Mouse (Mus musculus) frontal cortex, adult (tissue): ENCODE measurements around the gene Pced1a.
A peak's percentile ranks its signal among the peaks of the same experiment; 100 is the strongest.

Experiments used
- ATAC-seq: cut with Nextera tagmentation; 2 replicates; pipeline ENCODE4 v1.9.2; 2017; ENCODE audit warnings: mild to moderate bottlenecking, moderate library complexity, mixed read lengths; ENCODE audit not compliant: low TSS enrichment

The Pced1a gene

DNA sequence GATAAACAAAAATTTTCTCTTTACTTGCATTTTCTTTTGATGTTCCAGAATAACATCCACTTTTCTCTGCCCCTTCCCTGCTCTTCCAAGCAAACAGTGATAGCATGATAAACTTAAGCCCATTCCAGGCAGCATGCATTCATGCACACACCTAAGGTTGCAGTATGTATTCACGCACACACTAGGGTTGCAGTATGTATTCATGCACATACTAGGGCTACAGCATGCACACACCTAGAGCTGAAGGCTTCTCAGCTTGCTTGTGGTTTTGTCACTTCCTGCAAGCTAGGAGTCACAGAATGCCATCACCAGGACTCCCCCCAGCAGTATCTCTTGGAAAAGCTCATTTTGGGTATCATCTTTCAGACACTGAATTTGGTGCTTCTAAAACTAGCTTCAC is 12.3 kb upstream of the Pced1a start:
- no peak for ATAC-seq

- ATAC-seq: peak; percentile 73; the same call in 1 of the 2 replicates
These were observed 8.7 kb upstream of the Pced1a start for GRCm38 (mm10) chr2:130433152-130433551.

GRCm38 (mm10) chr2:130432157-130432556 is 7.7 kb upstream of the Pced1a start:
- ATAC-seq: no peak

GRCm38 (mm10) chr2:130430484-130430883 is 6.0 kb upstream of the Pced1a start:
- ATAC-seq: no peak

GRCm38 (mm10) chr2:130429851-130430250 is 5.3 kb upstream of the Pced1a start:
- ATAC-seq: no peak

- no peak for ATAC-seq
These were observed 611 bp upstream of the Pced1a start for GRCm38 (mm10) chr2:130425112-130425511.

- peak; percentile 64 for ATAC-seq
These were observed 940 bp downstream of the Pced1a start for GRCm38 (mm10) chr2:130423397-130424125.

GRCm38 (mm10) chr2:130421781-130422620 is 2.5 kb downstream of the Pced1a start:
- ATAC-seq: no peak

GRCm38 (mm10) chr2:130414094-130414856 is 10.2 kb downstream of the Pced1a start:
- ATAC-seq: no peak

GRCm38 (mm10) chr2:130412775-130413174 is 11.7 kb downstream of the Pced1a start:
- no peak for ATAC-seq

- ATAC-seq: peak; percentile 93
These were observed 12.7 kb downstream of the Pced1a start for GRCm38 (mm10) chr2:130411558-130412495.

- ATAC-seq: no peak
These were observed 16.3 kb downstream of the Pced1a start for GRCm38 (mm10) chr2:130408194-130408593.

DNA sequence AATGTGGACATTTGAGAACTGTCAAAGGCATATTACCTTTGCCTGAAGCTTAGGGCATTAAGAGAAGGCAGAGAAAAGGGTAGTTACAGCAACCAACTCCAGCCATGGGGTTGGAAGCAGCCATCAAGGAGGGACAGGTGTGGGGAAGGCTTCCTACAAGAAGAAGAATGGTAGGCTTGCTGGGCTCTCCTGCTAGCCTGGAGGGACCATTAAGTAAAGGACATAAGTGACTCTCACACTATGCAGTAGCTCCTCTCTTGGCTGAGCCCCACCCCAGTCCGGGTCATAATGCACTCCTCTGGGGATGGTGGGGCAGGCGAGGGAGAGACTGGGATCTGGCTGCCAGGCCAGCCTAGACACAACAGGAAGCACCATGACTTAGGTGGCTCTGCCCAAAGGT is 18.3 kb downstream of the Pced1a start, which contains the start of gene Tmem239:
Gene Tmem239, plus strand, starts transcription at position 301 of the 400 bp plus-strand sequence.
- no peak for ATAC-seq

DNA sequence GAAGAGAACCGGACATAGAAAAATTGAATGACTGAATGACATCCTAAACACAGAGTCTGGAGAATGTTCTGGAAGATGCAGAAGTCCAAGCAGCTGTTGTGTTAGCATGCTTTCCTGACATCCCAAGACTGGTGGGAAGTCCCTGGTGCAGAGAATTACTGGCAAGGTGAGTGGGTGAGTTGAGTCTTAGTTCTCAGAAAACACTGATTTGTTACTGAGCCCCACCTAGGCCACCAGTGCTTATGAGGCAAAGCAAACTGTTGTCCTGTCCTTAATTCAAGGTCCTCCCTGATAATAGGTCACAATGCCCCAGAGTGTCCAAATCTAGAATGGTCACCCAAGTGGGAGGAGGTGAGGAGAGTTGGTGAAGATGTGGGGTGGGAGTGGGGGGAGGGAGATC is 19.6 kb downstream of the Pced1a start, which contains the start of the genes Gm28372 and 1700020A23Rik:
Gene Gm28372, plus strand, starts transcription at position 301 of the 400 bp plus-strand sequence.
Gene 1700020A23Rik, plus strand, starts transcription at position 321 of the 400 bp plus-strand sequence.
- ATAC-seq: no peak

- ATAC-seq: no peak
These were observed 22.6 kb downstream of the Pced1a start for GRCm38 (mm10) chr2:130401891-130402290.

GRCm38 (mm10) chr2:130400046-130400445 is 24.5 kb downstream of the Pced1a start:
- no peak for ATAC-seq

- peak; percentile 38; the same call in 1 of the 2 replicates for ATAC-seq
These were observed 26.4 kb downstream of the Pced1a start for GRCm38 (mm10) chr2:130398091-130398490.

DNA sequence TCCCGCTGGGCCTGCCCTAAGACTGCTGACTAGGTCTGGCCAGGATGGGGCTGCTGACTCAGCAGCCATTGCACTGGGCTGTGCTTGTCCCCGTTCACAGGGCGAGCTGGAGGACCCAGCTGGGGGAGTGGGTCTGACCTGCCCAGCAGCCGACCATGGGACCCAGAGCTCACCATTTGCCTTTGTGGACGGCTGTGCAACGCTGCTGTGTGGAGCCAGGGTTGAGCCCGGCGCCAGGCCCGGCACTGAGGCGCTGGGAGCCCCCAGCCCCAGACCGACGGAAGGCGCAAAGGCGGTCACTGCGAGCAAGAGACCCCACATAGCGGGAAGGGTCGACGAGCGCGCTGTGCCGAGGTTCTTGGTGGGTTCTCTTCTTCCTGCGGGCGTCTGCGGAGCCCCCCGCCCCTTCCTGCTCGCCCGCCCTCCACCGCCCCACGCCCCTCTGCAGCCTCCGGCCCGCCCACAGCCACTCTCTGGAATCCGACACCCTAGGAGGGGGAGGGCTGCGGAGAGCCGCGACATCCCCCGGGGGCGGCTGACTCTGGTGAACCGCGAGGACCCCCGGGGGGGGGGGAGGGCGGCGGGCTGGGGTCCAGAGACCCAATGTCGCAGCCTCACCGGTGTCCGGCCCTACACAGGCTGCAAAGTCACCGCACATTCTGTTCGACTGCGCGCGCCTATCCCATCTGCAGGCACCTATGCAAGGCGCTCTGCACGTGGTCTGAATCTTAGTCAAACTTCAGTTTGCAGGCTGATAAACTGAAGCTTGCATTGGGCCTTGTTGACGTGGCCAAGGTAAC is 27.1 kb downstream of the Pced1a start, which contains the start of gene Cpxm1:
Gene Cpxm1, minus strand, starts transcription at position 389 of the 800 bp plus-strand sequence.
- peak; percentile 9; the same call in 1 of the 2 replicates for ATAC-seq

DNA sequence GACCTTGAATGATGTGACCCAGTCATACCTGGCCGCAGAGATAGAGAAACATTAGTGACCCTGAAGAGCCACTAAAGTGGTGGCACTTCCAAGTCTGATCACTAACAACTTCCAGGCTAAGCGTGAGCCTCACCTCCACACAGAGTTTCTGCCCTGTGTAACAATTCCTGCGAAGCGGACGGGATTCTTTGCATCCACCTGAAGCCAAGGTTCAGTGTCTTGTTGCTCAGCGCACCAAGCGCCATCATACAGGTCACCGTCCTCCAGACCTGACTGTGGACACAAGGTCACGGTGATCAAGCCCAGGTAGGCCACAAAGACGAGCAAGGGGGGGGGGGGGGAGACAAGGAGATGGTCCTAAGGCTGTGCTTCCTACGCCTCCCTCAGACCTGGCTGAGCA is 28.8 kb downstream of the Pced1a start:
- no peak for ATAC-seq

- ATAC-seq: no peak
These were observed 31.7 kb downstream of the Pced1a start for GRCm38 (mm10) chr2:130392836-130393235.
